Mouse (Mus musculus) embryonic facial prominence, embryonic 10.5 days (tissue): Measurements from ENCODE around the gene Npnt. TPM values are rescaled to one million over a fixed set of nuclear protein-coding genes. Genes with fewer than 3 reads are reported as not detected.

Experiments used
- DNase-seq: peaks from one replicate; pipeline ENCODE4 v3.0.0-alpha.2; 2017; ENCODE audit warnings: low spot score
- H3K27ac ChIP-seq: fragments of 300-500 bp; sonication (generic); replicated peaks from 2 replicates; pipeline ENCODE4 v1.5.1; 2016; ENCODE audit warnings: mild to moderate bottlenecking
- H3K27me3 ChIP-seq: fragments of 300-500 bp; sonication (generic); replicated peaks from 2 replicates; pipeline ENCODE4 v1.6.1; 2016; ENCODE audit warnings: low read depth, mild to moderate bottlenecking; ENCODE audit not compliant: poor library complexity, severe bottlenecking
- H3K36me3 ChIP-seq: fragments of 300-500 bp; sonication (generic); replicated peaks from 2 replicates; pipeline ENCODE4 v1.6.1; 2016; ENCODE audit warnings: mild to moderate bottlenecking, moderate library complexity
- H3K4me1 ChIP-seq: fragments of 300-500 bp; sonication (generic); 2 replicates; pipeline ENCODE4 v1.6.1; 2016
- H3K4me3 ChIP-seq: fragments of 300-500 bp; sonication (generic); 2 replicates; pipeline ENCODE4 v1.5.1; 2016; ENCODE audit warnings: mild to moderate bottlenecking, moderate library complexity
- H3K9me3 ChIP-seq: fragments of 300-500 bp; sonication (generic); 2 replicates; pipeline ENCODE4 v1.6.1; 2016; ENCODE audit warnings: mild to moderate bottlenecking
- WGBS: fragments of 180-500 bp; shearing (Covaris S2); methylation state at CpG from one replicate; pipeline ENCODE4 v1.1.7; 2016; 5-methylcytosine and 5-hydroxymethylcytosine counted together
- polyA plus RNA-seq: library from polyadenylated mRNA; unstranded; fragments of >200 nt; fragmentation: Nextera tagmentation; extraction: Ambion mirVana; gene quantifications from 2 replicates; pipeline ENCODE4 v1.2.1, GENCODE M21; 2016

Gene Npnt
- polyA plus RNA-seq, 1 experiment from 2014 or later: 26.2 TPM

GRCm38 (mm10) chr3:132838656-132839417 lies 111.3 kb downstream of the Npnt start:
- WGBS: 92% methylated on average over 15 of the region's 15 CpGs
- no peak overlapping the region for H3K27ac ChIP-seq
- H3K27me3 ChIP-seq: no peaks in the 10 kb centered on the region
- H3K4me1 ChIP-seq: no peaks in the 10 kb centered on the region
- H3K9me3 ChIP-seq: no peaks in the 10 kb centered on the region
- H3K36me3 ChIP-seq: peaks cover 41% of the 10 kb centered on the region
- H3K4me3 ChIP-seq: no peak overlapping the region
- DNase-seq: no peak

GRCm38 (mm10) chr3:132837134-132837533 lies 113.0 kb downstream of the Npnt start:
- DNase-seq: no peak
- WGBS: 92% methylated on average over 4 of the region's 4 CpGs
- no peaks in the 10 kb centered on the region for H3K4me1 ChIP-seq

GRCm38 (mm10) chr3:132835118-132835794 lies 114.8 kb downstream of the Npnt start:
- Histone ChIP-seq H3K27me3 (no peaks in the 10 kb centered on the region), H3K4me1 (no peaks in the 10 kb centered on the region), H3K4me3 (no peak overlapping the region), H3K9me3 (no peaks in the 10 kb centered on the region), H3K36me3 (peaks cover 35% of the 10 kb centered on the region), H3K27ac (no peak overlapping the region)
- 80% methylated on average over 6 of the region's 6 CpGs for WGBS
- no peak for DNase-seq

More at GRCm38 (mm10) chr3:132837134-132837533, 113.0 kb downstream of the Npnt start:
- no peak overlapping the region for H3K27ac ChIP-seq
- peaks cover 41% of the 10 kb centered on the region for H3K36me3 ChIP-seq
- H3K4me3 ChIP-seq: no peak overlapping the region
- no peaks in the 10 kb centered on the region for H3K27me3 ChIP-seq
- no peaks in the 10 kb centered on the region for H3K9me3 ChIP-seq

Other genes starting within 250 kb of the Npnt start
- 22.5 and 24.0 TPM in 2 replicates for gene Ints12, start 141.5 kb upstream of the Npnt start, polyA plus RNA-seq
- 9.7 and 10.2 TPM in 2 replicates for gene Gstcd, start 141.7 kb upstream of the Npnt start, polyA plus RNA-seq